Mouse (Mus musculus): ENCODE measurements around the gene Gm20696. TPM values are rescaled to one million over a fixed set of nuclear protein-coding genes. Genes with fewer than 3 reads are reported as not detected.

Gm20696 gene
- polyA plus RNA-seq, 1 experiment from 2014 or later = 2.6 TPM

GRCm38 (mm10) chr6:99264192-99265093 lies 402.2 kb downstream of the Gm20696 start:
- 44% methylated on average over 13 of the region's 13 CpGs for WGBS
- Histone ChIP-seq H3K27me3 (replicated peaks) (no peaks in the 10 kb centered on the region), H3K4me3 (peak overlapping the region; percentile 12; the same call in 1 of the 2 replicates), H3K9me3 (replicated peaks) (no peaks in the 10 kb centered on the region), H3K27ac (ENCODE audit: poor library complexity, severe bottlenecking) (peak overlapping the region; percentile 72), H3K4me2 (peak overlapping the region; percentile 55), H3K9ac (peak overlapping the region; percentile 48; the same call in 1 of the 2 replicates), H3K36me3 (0 out of 2 replicates have a peak, but pooled peaks cover 3% of the 10 kb centered on the region), H3K4me1 (replicated peaks) (peaks cover 64% of the 10 kb centered on the region)
- peak; percentile 63 for ATAC-seq (ENCODE audit: insufficient number of reproducible peaks, low FRiP score)

DNA sequence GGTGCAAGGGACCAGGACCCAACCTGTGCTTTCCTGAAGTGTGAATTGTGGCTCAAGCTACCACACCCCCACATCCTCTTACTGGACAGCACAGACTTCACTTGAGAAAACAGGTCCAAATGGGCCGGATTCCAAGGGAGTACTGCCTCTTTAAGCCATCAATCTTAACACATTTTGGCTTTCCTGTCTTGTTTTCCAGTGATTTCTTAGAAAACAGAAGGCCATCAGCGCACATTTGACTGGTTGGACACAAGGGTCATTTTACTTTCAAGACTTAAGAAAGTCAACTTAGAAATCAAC lies 402.8 kb downstream of the Gm20696 start:
- H3K9me3 ChIP-seq (replicated peaks) = no peaks in the 10 kb centered on the region
- WGBS = 58% methylated on average over 2 of the region's 2 CpGs
- no peaks in the 10 kb centered on the region for H3K27me3 ChIP-seq (replicated peaks)
- H3K4me2 ChIP-seq = peak overlapping the region; percentile 55
- no peak for ATAC-seq (ENCODE audit: insufficient number of reproducible peaks, low FRiP score)
- peak overlapping the region; percentile 72; the same call in 1 of the 2 replicates for H3K27ac ChIP-seq (ENCODE audit: poor library complexity, severe bottlenecking)
- 0 out of 2 replicates have a peak overlapping the region, but pooled peaks have one; percentile 12 for H3K4me3 ChIP-seq
- 0 out of 2 replicates have a peak, but pooled peaks cover 3% of the 10 kb centered on the region for H3K36me3 ChIP-seq
- peak overlapping the region; percentile 44; the same call in 1 of the 2 replicates for H3K9ac ChIP-seq
- H3K4me1 ChIP-seq (replicated peaks) = peaks cover 64% of the 10 kb centered on the region

- ATAC-seq (ENCODE audit: insufficient number of reproducible peaks, low FRiP score) = no peak
- peak overlapping the region; percentile 44 for H3K9ac ChIP-seq
- 13% methylated on average over 12 of the region's 12 CpGs for WGBS
- 0 out of 2 replicates have a peak, but pooled peaks cover 3% of the 10 kb centered on the region for H3K36me3 ChIP-seq
- no peaks in the 10 kb centered on the region for H3K27me3 ChIP-seq (replicated peaks)
- H3K9me3 ChIP-seq (replicated peaks) = no peaks in the 10 kb centered on the region
- peak overlapping the region; percentile 72; the same call in 1 of the 2 replicates for H3K27ac ChIP-seq (ENCODE audit: poor library complexity, severe bottlenecking)
- H3K4me3 ChIP-seq = 0 out of 2 replicates have a peak overlapping the region, but pooled peaks have one; percentile 12
- peak overlapping the region; percentile 55 for H3K4me2 ChIP-seq
- H3K4me1 ChIP-seq (replicated peaks) = peaks cover 58% of the 10 kb centered on the region
These were observed 403.3 kb downstream of the Gm20696 start for GRCm38 (mm10) chr6:99263061-99263885.

DNA sequence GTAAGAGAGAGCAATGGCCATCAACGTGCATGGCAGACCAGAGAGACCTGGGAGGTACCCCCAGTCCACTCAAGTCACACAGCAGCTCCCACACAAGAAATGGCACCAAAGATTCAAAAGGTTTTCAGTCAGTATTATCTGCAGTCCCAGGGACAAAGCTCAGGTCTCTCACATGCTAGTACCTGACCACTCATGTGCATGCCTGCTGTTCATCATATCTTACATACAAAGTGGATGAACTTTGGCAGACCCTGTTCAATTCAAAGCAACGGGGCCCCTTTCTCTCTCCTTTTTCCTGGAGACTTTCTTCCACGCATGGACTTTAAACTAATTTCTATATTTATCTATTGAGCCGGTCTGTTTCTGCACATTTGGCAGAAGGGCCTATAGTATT lies 404.9 kb downstream of the Gm20696 start:
- Histone ChIP-seq H3K4me2 (no peak overlapping the region), H3K4me3 (no peak overlapping the region), H3K27ac (ENCODE audit: poor library complexity, severe bottlenecking) (no peak overlapping the region), H3K9ac (no peak overlapping the region), H3K9me3 (replicated peaks) (no peaks in the 10 kb centered on the region), H3K4me1 (replicated peaks) (peaks cover 54% of the 10 kb centered on the region), H3K36me3 (0 out of 2 replicates have a peak, but pooled peaks cover 3% of the 10 kb centered on the region), H3K27me3 (replicated peaks) (no peaks in the 10 kb centered on the region)
- WGBS = 41% methylated on average over 4 of the region's 4 CpGs
- no peak for ATAC-seq (ENCODE audit: insufficient number of reproducible peaks, low FRiP score)

- Histone ChIP-seq H3K4me2 (no peak overlapping the region), H3K27ac (ENCODE audit: poor library complexity, severe bottlenecking) (no peak overlapping the region), H3K9me3 (replicated peaks) (no peaks in the 10 kb centered on the region), H3K36me3 (0 out of 2 replicates have a peak, but pooled peaks cover 3% of the 10 kb centered on the region), H3K4me1 (replicated peaks) (peaks cover 48% of the 10 kb centered on the region), H3K4me3 (no peak overlapping the region), H3K9ac (no peak overlapping the region), H3K27me3 (replicated peaks) (no peaks in the 10 kb centered on the region)
- ATAC-seq (ENCODE audit: insufficient number of reproducible peaks, low FRiP score) = no peak
- WGBS = 63% methylated on average over 11 of the region's 11 CpGs
These were observed 405.5 kb downstream of the Gm20696 start for GRCm38 (mm10) chr6:99260941-99261736.

DNA sequence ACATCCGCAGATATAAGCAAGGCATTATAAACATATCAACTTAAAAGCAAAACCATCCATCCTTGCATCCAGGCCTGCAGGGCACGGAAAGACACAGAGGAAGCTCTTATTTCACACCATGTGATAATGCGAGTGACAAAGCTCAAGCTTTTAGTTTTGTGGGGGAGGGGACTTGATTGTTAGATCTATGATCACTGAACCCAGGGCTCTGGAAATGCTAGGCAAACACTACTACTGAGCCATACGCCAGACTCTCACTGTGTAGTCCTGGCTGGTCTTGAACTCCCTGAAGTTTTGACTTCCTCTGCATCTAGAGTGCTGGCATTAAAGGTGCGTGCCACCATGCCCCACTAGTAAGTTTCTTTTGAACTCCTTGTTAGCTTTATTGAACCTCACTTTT lies 408.3 kb downstream of the Gm20696 start:
- Histone ChIP-seq H3K4me2 (no peak overlapping the region), H3K27ac (ENCODE audit: poor library complexity, severe bottlenecking) (no peak overlapping the region), H3K9ac (no peak overlapping the region), H3K4me3 (no peak overlapping the region), H3K4me1 (replicated peaks) (peaks cover 31% of the 10 kb centered on the region), H3K36me3 (0 out of 2 replicates have a peak, but pooled peaks cover 3% of the 10 kb centered on the region), H3K9me3 (replicated peaks) (no peaks in the 10 kb centered on the region), H3K27me3 (replicated peaks) (no peaks in the 10 kb centered on the region)
- 73% methylated on average over 5 of the region's 5 CpGs for WGBS
- ATAC-seq (ENCODE audit: insufficient number of reproducible peaks, low FRiP score) = no peak

GRCm38 (mm10) chr6:99257676-99258075 lies 408.9 kb downstream of the Gm20696 start:
- H3K4me2 ChIP-seq = no peak overlapping the region
- H3K36me3 ChIP-seq = 0 out of 2 replicates have a peak, but pooled peaks cover 3% of the 10 kb centered on the region
- H3K4me3 ChIP-seq = no peak overlapping the region
- no peaks in the 10 kb centered on the region for H3K27me3 ChIP-seq (replicated peaks)
- WGBS = 70% methylated on average over 2 of the region's 2 CpGs
- ATAC-seq (ENCODE audit: insufficient number of reproducible peaks, low FRiP score) = no peak
- peaks cover 28% of the 10 kb centered on the region for H3K4me1 ChIP-seq (replicated peaks)
- H3K9me3 ChIP-seq (replicated peaks) = no peaks in the 10 kb centered on the region
- H3K27ac ChIP-seq (ENCODE audit: poor library complexity, severe bottlenecking) = no peak overlapping the region
- H3K9ac ChIP-seq = no peak overlapping the region

DNA sequence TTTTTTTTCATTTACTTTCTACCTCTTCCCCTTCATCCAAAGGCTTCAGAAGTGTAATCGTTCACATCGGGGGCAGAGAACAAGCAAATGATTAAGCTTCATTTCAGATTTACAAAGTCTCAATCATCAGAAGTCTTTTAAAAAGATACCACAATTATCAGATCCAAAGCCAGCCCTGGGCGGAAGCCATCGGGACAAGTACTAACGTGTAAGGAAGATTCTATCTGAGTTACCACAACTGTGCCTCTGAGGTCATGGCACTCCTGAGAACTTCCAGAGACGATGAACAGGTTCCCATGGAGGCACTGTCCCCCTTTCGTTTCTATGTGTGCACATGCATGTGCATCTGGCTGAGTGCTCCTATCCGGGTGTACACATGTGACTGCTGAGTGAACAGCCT lies 413.3 kb downstream of the Gm20696 start:
- 67% methylated on average over 8 of the region's 8 CpGs for WGBS
- H3K4me2 ChIP-seq = no peak overlapping the region
- no peaks in the 10 kb centered on the region for H3K9me3 ChIP-seq (replicated peaks)
- H3K27me3 ChIP-seq (replicated peaks) = no peaks in the 10 kb centered on the region
- H3K27ac ChIP-seq (ENCODE audit: poor library complexity, severe bottlenecking) = no peak overlapping the region
- H3K36me3 ChIP-seq = no peaks in the 10 kb centered on the region
- H3K4me3 ChIP-seq = no peak overlapping the region
- no peak overlapping the region for H3K9ac ChIP-seq
- H3K4me1 ChIP-seq (replicated peaks) = peaks cover 24% of the 10 kb centered on the region
- no peak for ATAC-seq (ENCODE audit: insufficient number of reproducible peaks, low FRiP score)

DNA sequence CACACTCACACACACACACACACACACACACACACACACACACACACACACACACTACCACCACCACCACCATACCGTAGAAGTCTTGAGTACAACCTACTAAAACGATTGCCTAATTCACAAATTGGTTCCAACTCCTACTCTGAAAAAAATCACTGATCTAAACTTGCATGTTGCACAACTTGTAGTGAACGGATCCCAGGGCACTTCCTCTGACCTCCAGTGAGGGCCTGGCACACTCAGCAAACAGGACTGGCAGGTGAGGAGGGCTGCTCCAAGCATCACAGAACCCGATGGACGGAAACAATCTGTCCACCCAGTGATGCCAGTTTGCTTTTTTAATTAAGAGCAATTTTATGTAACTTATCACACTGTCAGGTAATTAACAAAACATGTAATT lies 413.8 kb downstream of the Gm20696 start:
- Histone ChIP-seq H3K27me3 (replicated peaks) (no peaks in the 10 kb centered on the region), H3K4me1 (replicated peaks) (peaks cover 24% of the 10 kb centered on the region), H3K4me3 (no peak overlapping the region), H3K9me3 (replicated peaks) (no peaks in the 10 kb centered on the region), H3K9ac (no peak overlapping the region), H3K36me3 (no peaks in the 10 kb centered on the region), H3K4me2 (no peak overlapping the region), H3K27ac (ENCODE audit: poor library complexity, severe bottlenecking) (no peak overlapping the region)
- no peak for ATAC-seq (ENCODE audit: insufficient number of reproducible peaks, low FRiP score)
- 78% methylated on average over 5 of the region's 5 CpGs for WGBS

DNA sequence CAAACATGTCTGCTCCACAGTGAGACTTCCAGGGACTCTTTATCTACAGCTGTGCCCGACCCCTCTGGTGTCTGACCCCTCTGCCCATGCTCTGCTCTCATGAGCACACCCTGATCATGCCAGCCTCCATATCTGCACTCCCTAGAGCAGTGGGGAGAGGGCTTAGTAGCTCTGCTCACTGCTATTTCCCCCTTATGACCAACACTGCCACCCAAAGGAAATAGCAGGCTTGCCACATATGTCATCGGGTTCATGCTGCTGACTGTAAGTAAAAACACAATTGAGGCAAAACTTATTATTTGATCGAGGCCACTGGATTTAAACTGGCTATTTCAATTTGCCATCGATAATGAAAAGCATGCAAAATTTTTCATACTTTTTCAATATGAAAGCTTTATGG lies 414.7 kb downstream of the Gm20696 start:
- Histone ChIP-seq H3K36me3 (no peaks in the 10 kb centered on the region), H3K9me3 (replicated peaks) (no peaks in the 10 kb centered on the region), H3K4me1 (replicated peaks) (peaks cover 24% of the 10 kb centered on the region), H3K4me2 (no peak overlapping the region), H3K4me3 (no peak overlapping the region), H3K9ac (no peak overlapping the region), H3K27me3 (replicated peaks) (no peaks in the 10 kb centered on the region), H3K27ac (ENCODE audit: poor library complexity, severe bottlenecking) (peak overlapping the region; percentile 37; the same call in 1 of the 2 replicates)
- 74% methylated on average over 4 of the region's 4 CpGs for WGBS
- ATAC-seq (ENCODE audit: insufficient number of reproducible peaks, low FRiP score) = no peak
